ENCODE assay signal across 8 mouse cellular contexts in the genomic region with DNA sequence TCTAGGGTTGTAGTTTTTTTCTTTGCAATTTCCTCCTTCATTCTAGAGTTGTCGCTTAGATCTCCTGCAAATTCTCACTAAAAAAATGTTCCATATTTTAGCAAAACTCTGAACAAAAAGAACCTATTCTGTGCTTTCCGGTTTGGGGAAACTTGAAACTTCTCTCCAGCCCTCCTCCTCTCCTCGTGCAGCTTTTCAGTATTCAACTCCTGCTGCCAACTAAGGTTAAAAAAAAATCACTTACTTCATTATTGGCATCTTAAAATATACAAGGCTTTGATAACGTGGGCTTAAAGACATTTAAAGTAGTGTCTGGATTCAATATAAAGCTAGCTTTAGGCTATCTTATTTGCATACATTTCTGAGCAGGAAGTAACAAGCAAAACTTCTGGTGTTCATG. TPM values are rescaled to one million over a fixed set of nuclear protein-coding genes. Genes with fewer than 3 reads are reported as not detected.
A peak's percentile ranks its signal among the peaks of the same experiment; 100 is the strongest.
DNase-seq lines count a peak whose midpoint lies in the region; ATAC-seq and TF ChIP-seq lines count a peak whose summit lies in the region.

No protein-coding gene starts in this region.

- 14% methylated on average over 4 of the region's 4 CpGs for WGBS in heart, postnatal 0 days
- WGBS in hindbrain, embryonic 13.5 days, result 16% methylated on average over 4 of the region's 4 CpGs
- 17% methylated on average over 4 of the region's 4 CpGs for WGBS in midbrain, embryonic 12.5 days

- H3K9ac ChIP-seq in heart, postnatal 0 days (replicated peaks; ENCODE audit: low read depth, low read length), result peak overlapping the region; percentile 64
- peak overlapping the region; percentile 77 for H3K9ac ChIP-seq in hindbrain, embryonic 13.5 days
- no peak overlapping the region; the same call in 1 of the 2 replicates for H3K9ac ChIP-seq in midbrain, embryonic 12.5 days (replicated peaks)

- peak; percentile 6 for DNase-seq in heart, postnatal 0 days (ENCODE audit: low spot score)
- DNase-seq in heart, adult 11 months, result no peak
- DNase-seq in Patski (ENCODE audit: low read depth, low spot score), result no peak
- DNase-seq in adrenal gland, postnatal 4 days (ENCODE audit: low spot score in 2 of 2), result no peak
- no peak for DNase-seq in thymus, postnatal 0 days (ENCODE audit: low spot score)
- DNase-seq in left cerebral cortex, adult 8-10 months (ENCODE audit: low spot score in 2 of 2), result no peak

- no peak for TF ChIP-seq EP300 in heart, postnatal 0 days (IDR thresholded peaks at IDR 0.05; ENCODE audit: low read depth)

- in situ Hi-C loops in Patski (cut with MboI; ENCODE audit: low pct_unique_long_range_greater_than_20kb), result loop anchor here (5.0 to 25.0 kb wide), 2 partner anchors 93 to 1282 kb away; partner anchors contain the start of gene 2610002M06Rik

- no peak for TF ChIP-seq CTCF in heart, postnatal 0 days (IDR thresholded peaks at IDR 0.05; ENCODE audit: low read depth)
- no peak for TF ChIP-seq CTCF in Patski (IDR thresholded peaks at IDR 0.05)

- ATAC-seq in heart, postnatal 0 days (ENCODE audit: insufficient read depth, low read depth), result no peak
- peak; percentile 4 for ATAC-seq in Patski
- ATAC-seq in hindbrain, embryonic 13.5 days (ENCODE audit: low FRiP score), result no peak; the same call in 1 of the 2 replicates
- peak; percentile 32 for ATAC-seq in midbrain, embryonic 12.5 days (ENCODE audit: low FRiP score, low read depth)

- no peaks in the 10 kb centered on the region for H3K4me1 ChIP-seq in heart, postnatal 0 days (ENCODE audit: control insufficient read depth, insufficient read depth)
- no peaks in the 10 kb centered on the region for H3K4me1 ChIP-seq in hindbrain, embryonic 13.5 days (replicated peaks)
- H3K4me1 ChIP-seq in midbrain, embryonic 12.5 days, result no peaks in the 10 kb centered on the region

- peak overlapping the region; percentile 58 for H3K4me2 ChIP-seq in heart, postnatal 0 days (ENCODE audit: low read depth, low read length)
- peak overlapping the region; percentile 51 for H3K4me2 ChIP-seq in hindbrain, embryonic 13.5 days
- peak overlapping the region; percentile 50 for H3K4me2 ChIP-seq in midbrain, embryonic 12.5 days (replicated peaks)

- H3K4me3 ChIP-seq in heart, postnatal 0 days (ENCODE audit: low read depth, low read length), result peak overlapping the region; percentile 72
- peak overlapping the region; percentile 49 for H3K4me3 ChIP-seq in hindbrain, embryonic 13.5 days
- H3K4me3 ChIP-seq in midbrain, embryonic 12.5 days, result peak overlapping the region; percentile 51

- CTCF ChIA-PET in Patski (lab: Charles Lee), result no interaction called here

- no peaks in the 10 kb centered on the region for H3K9me3 ChIP-seq in heart, postnatal 0 days (replicated peaks; ENCODE audit: control insufficient read depth, low read length)
- H3K9me3 ChIP-seq in hindbrain, embryonic 13.5 days, result no peaks in the 10 kb centered on the region
- H3K9me3 ChIP-seq in midbrain, embryonic 12.5 days, result no peaks in the 10 kb centered on the region; the same call in 1 of the 2 replicates

- no peaks in the 10 kb centered on the region for H3K27me3 ChIP-seq in heart, postnatal 0 days (ENCODE audit: control insufficient read depth, insufficient read depth, low read length)
- peaks cover 33% of the 10 kb centered on the region for H3K27me3 ChIP-seq in Patski
- no peaks in the 10 kb centered on the region for H3K27me3 ChIP-seq in hindbrain, embryonic 13.5 days
- no peaks in the 10 kb centered on the region for H3K27me3 ChIP-seq in midbrain, embryonic 12.5 days

- peak overlapping the region; percentile 70 for H3K27ac ChIP-seq in heart, postnatal 0 days (ENCODE audit: low read depth)
- H3K27ac ChIP-seq in hindbrain, embryonic 13.5 days, result peak overlapping the region; percentile 89; the same call in 1 of the 2 replicates
- peak overlapping the region; percentile 86 for H3K27ac ChIP-seq in midbrain, embryonic 12.5 days (replicated peaks)

- no peaks in the 10 kb centered on the region for H3K36me3 ChIP-seq in heart, postnatal 0 days (replicated peaks; ENCODE audit: control insufficient read depth, insufficient read depth, low read length)
- no peaks in the 10 kb centered on the region for H3K36me3 ChIP-seq in hindbrain, embryonic 13.5 days
- H3K36me3 ChIP-seq in midbrain, embryonic 12.5 days, result no peaks in the 10 kb centered on the region

- POLR2A ChIA-PET in Patski (lab: Charles Lee), result no interaction called here

RNA-seq across cellular contexts. Expression of gene Sh3bgrl, which starts 0.4 kb away (rescaled TPM):
- total RNA-seq in heart, postnatal 0 days (2014; rRNA removed; ENCODE audit: low replicate concordance), result 45.3 and 47.4 TPM in 2 replicates
- 52.7 and 56.7 TPM in 2 replicates for polyA plus RNA-seq in heart, postnatal 0 days (2015; fragmentation: Nextera tagmentation; extraction: Ambion mirVana)
- polyA plus RNA-seq in Patski (2021), result 127 TPM
- polyA plus RNA-seq in hindbrain, embryonic 13.5 days (2015; fragmentation: Nextera tagmentation; extraction: Ambion mirVana), result 224 and 230 TPM in 2 replicates
- polyA plus RNA-seq in midbrain, embryonic 12.5 days (2016; fragmentation: Nextera tagmentation; extraction: Ambion mirVana), result 214 and 220 TPM in 2 replicates
- total RNA-seq in adrenal gland, postnatal 4 days (2021), result 100 to 1,000 TPM; 100 to 108 TPM
- polyA plus RNA-seq in thymus, postnatal 0 days (2015; fragmentation: Nextera tagmentation; extraction: Ambion mirVana), result 40.5 and 73.1 TPM in 2 replicates
- 10 to 100 TPM; 53.2 to 81.8 (median 63.8) TPM for total RNA-seq in left cerebral cortex, adult 8-10 months (2022)

Comparison
In these comparisons a context has a peak if more than half of its experiments do, and no peak if none do; other contexts are left out.
1. ATAC-seq: peak in Patski (single experiment) and midbrain, embryonic 12.5 days (single experiment); none in heart, postnatal 0 days (single experiment) and hindbrain, embryonic 13.5 days (single experiment).
2. Peak in every context shown above with its lines, with median percentiles within 50 percentile points of each other: H3K27ac ChIP-seq, H3K4me2 ChIP-seq and H3K4me3 ChIP-seq.